Mouse (Mus musculus): Measurements from ENCODE around the gene Mmp25. TPM values are rescaled to one million over a fixed set of nuclear protein-coding genes. Genes with fewer than 3 reads are reported as not detected.
A peak's percentile ranks its signal among the peaks of the same experiment; 100 is the strongest.

The Mmp25 gene
- total and polyA plus RNA-seq, 3 experiments, result not detected

- Histone ChIP-seq H3K4me1 (ENCODE audit: control insufficient read depth in 1 of 2, insufficient read depth in 2 of 2) (peaks cover 17 to 49% of the 10 kb centered on the region in 2 experiments), H3K36me3 (replicated peaks in 1 of 2; ENCODE audit: control insufficient read depth in 1 of 2, insufficient read depth in 1 of 2, low read length in 1 of 2) (no peaks in the 10 kb centered on the region), H3K4me2 (ENCODE audit: insufficient read depth, low read depth, poor library complexity, severe bottlenecking) (peak overlapping the region; percentile 69), H3K79me2 (replicated peaks; ENCODE audit: control insufficient read depth, extremely low read depth, insufficient read depth, poor library complexity, severe bottlenecking) (no peaks in the 10 kb centered on the region), H3K27me3 (replicated peaks) (peaks cover 47% of the 10 kb centered on the region), H3K27ac (ENCODE audit: insufficient read depth, low read depth) (no peak overlapping the region), H3K9ac (ENCODE audit: insufficient read depth, low read depth) (peak overlapping the region; percentile 39), H3K9me3 (replicated peaks; ENCODE audit: low read length) (no peaks in the 10 kb centered on the region), H3K4me3 (replicated peaks in 1 of 3; ENCODE audit: low read depth in 2 of 3, low read length in 2 of 3, poor library complexity in 1 of 3) (peak overlapping the region; percentile 51 to 73 (median 66))
- no peak for DNase-seq (ENCODE audit: extremely low read depth)
- dilution Hi-C loops (cut with MboI; ENCODE audit: extremely low pct_ligation_motif_present, extremely low pct_unique_long_range_greater_than_20kb, low sequenced_read_pairs), result no loop called here
- no peak for TF ChIP-seq ETS1 (conservative IDR thresholded peaks at IDR 0.05; ENCODE audit: low read depth, low read length)
- TF ChIP-seq MXI1 (IDR thresholded peaks at IDR 0.05; ENCODE audit: low read depth, low read length), result 0 out of 2 replicates have a peak, but pooled peaks have one; percentile 40
- TF ChIP-seq BHLHE40 (IDR thresholded peaks at IDR 0.05; ENCODE audit: low read depth, low read length), result 0 out of 2 replicates have a peak, but pooled peaks have one; percentile 20
- peak; percentile 41; the same call in 1 of the 2 replicates for TF ChIP-seq SIN3A (IDR thresholded peaks at IDR 0.05; ENCODE audit: low read length)
- TF ChIP-seq MAZ (IDR thresholded peaks at IDR 0.05; ENCODE audit: low read depth, low read length), result 0 out of 2 replicates have a peak, but pooled peaks have one; percentile 14
- in situ Hi-C loops (cut with MboI; ENCODE audit: low pct_ligation_motif_present, low pct_unique_long_range_greater_than_20kb, low sequenced_read_pairs), result loop anchor here (10.0 kb wide), 1 partner anchor 48 kb away; the partner anchor contains the start of genes 1520401A03Rik and Pkmyt1
These were observed 31.5 kb upstream of the Mmp25 start for GRCm38 (mm10) chr17:23676473-23677031.

DNA sequence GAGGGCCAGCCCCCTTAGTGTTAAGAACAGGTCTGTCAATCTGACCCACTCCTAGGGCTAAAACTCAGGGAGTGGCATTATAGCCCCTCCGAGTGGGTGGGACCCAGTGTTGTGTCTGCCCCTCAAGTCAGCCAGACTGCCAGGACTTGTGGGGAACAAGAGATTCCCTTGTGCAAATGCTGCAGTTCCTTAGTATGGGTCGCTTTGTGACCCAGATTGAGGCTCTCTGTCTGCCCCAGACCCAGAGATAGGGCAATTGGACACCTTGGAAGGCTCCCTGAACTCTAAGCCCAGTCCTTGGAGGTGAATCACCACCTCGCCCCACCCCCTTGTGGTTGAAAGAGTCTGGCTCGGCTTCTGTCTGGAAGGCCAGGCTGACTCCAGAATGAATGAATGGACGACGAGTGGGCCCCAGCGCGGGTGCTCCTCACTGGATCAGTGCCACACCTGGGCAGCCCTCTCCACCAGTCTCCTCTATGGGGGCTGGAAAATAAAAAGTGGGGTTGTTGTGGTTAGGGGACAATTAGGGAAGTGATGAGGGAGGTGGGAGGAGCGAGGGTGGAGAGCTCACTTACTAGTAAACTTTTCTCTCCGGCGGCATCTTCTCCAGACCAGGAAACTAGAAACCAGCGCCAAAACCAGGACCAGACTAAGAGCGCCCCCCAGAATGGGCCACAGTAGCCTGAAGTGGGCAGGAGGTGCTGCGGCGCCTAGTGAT, 30.6 kb upstream of the Mmp25 start:
- TF ChIP-seq E2F4 (IDR thresholded peaks at IDR 0.05; ENCODE audit: insufficient replicate concordance, low read depth, low read length) (no peak), EP300 (IDR thresholded peaks at IDR 0.05; ENCODE audit: low read length) (no peak), RCOR1 (conservative IDR thresholded peaks at IDR 0.05; ENCODE audit: low read depth, low read length) (no peak), MXI1 (IDR thresholded peaks at IDR 0.05; ENCODE audit: low read depth, low read length) (no peak), IRF4 (IDR thresholded peaks at IDR 0.05; ENCODE audit: low read depth, low read length) (no peak), SIN3A (IDR thresholded peaks at IDR 0.05; ENCODE audit: low read length) (no peak), KAT2A (IDR thresholded peaks at IDR 0.05; ENCODE audit: insufficient replicate concordance, low read length) (no peak)
- dilution Hi-C loops (cut with MboI; ENCODE audit: extremely low pct_ligation_motif_present, extremely low pct_unique_long_range_greater_than_20kb, low sequenced_read_pairs) (no loop called here), in situ Hi-C loops (cut with MboI; ENCODE audit: low pct_ligation_motif_present, low pct_unique_long_range_greater_than_20kb, low sequenced_read_pairs) (loop anchor here (10.0 kb wide), 1 partner anchor 49 kb away; the partner anchor contains the start of genes 1520401A03Rik and Pkmyt1)
- no peaks in the 10 kb centered on the region for H3K9me3 ChIP-seq (replicated peaks; ENCODE audit: low read length)
- no peak for DNase-seq (ENCODE audit: extremely low read depth)
- H3K27me3 ChIP-seq (replicated peaks), result peaks cover 39% of the 10 kb centered on the region
- H3K9ac ChIP-seq (ENCODE audit: insufficient read depth, low read depth), result no peak overlapping the region
- peak overlapping the region; percentile 69; the same call in 1 of the 2 replicates for H3K4me2 ChIP-seq (ENCODE audit: insufficient read depth, low read depth, poor library complexity, severe bottlenecking)
- no peak overlapping the region for H3K4me3 ChIP-seq (replicated peaks in 1 of 3; ENCODE audit: low read depth in 2 of 3, low read length in 2 of 3, poor library complexity in 1 of 3)
- H3K79me2 ChIP-seq (replicated peaks; ENCODE audit: control insufficient read depth, extremely low read depth, insufficient read depth, poor library complexity, severe bottlenecking), result no peaks in the 10 kb centered on the region
- peaks cover 0 to 3% of the 10 kb centered on the region in 2 experiments for H3K36me3 ChIP-seq (replicated peaks in 1 of 2; ENCODE audit: control insufficient read depth in 1 of 2, insufficient read depth in 1 of 2, low read length in 1 of 2)
- H3K4me1 ChIP-seq (ENCODE audit: control insufficient read depth in 1 of 2, insufficient read depth in 2 of 2), result peaks cover 13 to 53% of the 10 kb centered on the region in 2 experiments
- no peak overlapping the region for H3K27ac ChIP-seq (ENCODE audit: insufficient read depth, low read depth)
